Mouse (Mus musculus): ENCODE data around the gene Plin3. TPM values are rescaled to one million over a fixed set of nuclear protein-coding genes. Genes with fewer than 3 reads are reported as not detected.

The Plin3 gene
- polyA plus RNA-seq, 1 experiment from 2014 or later = 26.8 TPM

DNA sequence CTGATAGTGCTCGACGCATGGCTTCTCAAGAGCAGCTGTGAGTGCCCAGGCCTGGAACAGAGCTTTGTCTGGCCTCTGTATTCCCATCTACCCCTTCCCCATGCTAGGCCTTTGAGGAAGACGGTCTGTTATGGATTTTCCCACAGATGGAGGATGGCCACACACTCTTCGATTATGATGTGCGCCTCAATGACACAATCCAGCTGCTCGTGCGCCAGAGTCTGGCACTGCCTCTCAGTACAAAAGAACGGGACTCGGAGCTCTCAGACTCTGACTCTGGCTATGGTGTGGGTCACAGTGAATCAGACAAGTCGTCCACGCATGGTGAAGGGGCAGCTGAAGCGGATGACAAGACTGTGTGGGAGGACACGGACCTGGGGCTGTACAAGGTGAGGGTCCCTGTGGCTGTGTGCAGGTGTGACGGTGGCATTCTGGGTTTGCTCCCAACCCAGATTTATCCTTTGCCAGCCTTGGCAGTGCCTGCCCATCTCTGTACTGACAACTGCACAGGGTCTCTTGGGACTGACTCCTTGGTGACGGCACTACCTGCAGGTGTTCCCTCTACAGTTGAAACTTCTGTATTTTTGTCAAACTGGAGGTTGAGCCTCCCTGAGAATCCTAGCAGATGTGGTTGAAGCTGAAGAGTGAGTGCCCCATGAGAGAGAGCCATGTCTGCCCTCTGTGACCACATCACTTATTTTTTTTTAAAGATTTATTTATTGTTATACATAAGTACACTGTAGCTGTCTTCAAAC is 16.7 kb upstream of the Plin3 start:
- peaks cover 74% of the 10 kb centered on the region for H3K36me3 ChIP-seq (replicated peaks; ENCODE audit: insufficient read depth, low read length)
- 87% methylated on average over 15 of the region's 15 CpGs for WGBS (ENCODE audit: insufficient replicate concordance)
- no peaks in the 10 kb centered on the region for H3K9me3 ChIP-seq (ENCODE audit: low read length)
- peak; percentile 39 for ATAC-seq
- H3K4me3 ChIP-seq (ENCODE audit: low read depth, low read length) = no peak overlapping the region
- TF ChIP-seq CTCF (IDR thresholded peaks at IDR 0.05; ENCODE audit: low read depth) (no peak), EP300 (IDR thresholded peaks at IDR 0.05; ENCODE audit: low read depth) (no peak)
- H3K9ac ChIP-seq (replicated peaks) = no peak overlapping the region
- H3K4me2 ChIP-seq (ENCODE audit: low read depth, low read length) = no peak overlapping the region
- peak overlapping the region; percentile 50 for H3K27ac ChIP-seq (ENCODE audit: low read depth)
- no peak for DNase-seq
- peaks cover 27% of the 10 kb centered on the region for H3K4me1 ChIP-seq (ENCODE audit: insufficient read depth)
- H3K27me3 ChIP-seq (ENCODE audit: insufficient read depth, low read length) = no peaks in the 10 kb centered on the region

DNA sequence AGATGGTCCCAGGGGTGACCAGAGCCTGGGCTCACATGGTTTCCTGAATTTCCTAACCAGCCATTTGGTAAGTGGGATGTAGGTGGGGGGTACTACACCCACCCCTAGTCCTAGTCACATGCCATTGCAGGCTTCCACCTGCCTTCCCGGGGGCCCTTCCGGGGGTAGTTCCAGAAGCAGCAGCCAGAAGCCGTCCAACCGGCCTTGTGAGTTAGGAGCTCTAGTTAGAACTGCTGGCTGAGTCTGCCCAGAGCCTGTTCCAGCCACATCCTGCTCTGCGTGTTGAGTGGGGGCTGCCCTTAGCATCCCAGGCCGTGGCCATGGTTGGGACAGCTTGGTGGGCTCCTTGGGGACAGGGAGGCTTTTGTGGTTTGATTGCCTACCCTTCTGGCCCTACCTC is 15.4 kb upstream of the Plin3 start:
- H3K9me3 ChIP-seq (ENCODE audit: low read length) = no peaks in the 10 kb centered on the region
- 0 out of 2 replicates have a peak overlapping the region, but pooled peaks have one; percentile 22 for H3K27ac ChIP-seq (ENCODE audit: low read depth)
- no peak overlapping the region for H3K4me3 ChIP-seq (ENCODE audit: low read depth, low read length)
- ATAC-seq (no peak), DNase-seq (no peak)
- no peaks in the 10 kb centered on the region for H3K27me3 ChIP-seq (ENCODE audit: insufficient read depth, low read length)
- TF ChIP-seq CTCF (IDR thresholded peaks at IDR 0.05; ENCODE audit: low read depth) (no peak), EP300 (IDR thresholded peaks at IDR 0.05; ENCODE audit: low read depth) (no peak)
- no peak overlapping the region for H3K4me2 ChIP-seq (ENCODE audit: low read depth, low read length)
- WGBS (ENCODE audit: insufficient replicate concordance) = 76% methylated on average over 6 of the region's 6 CpGs
- peaks cover 33% of the 10 kb centered on the region for H3K4me1 ChIP-seq (ENCODE audit: insufficient read depth)
- no peak overlapping the region for H3K9ac ChIP-seq (replicated peaks)
- H3K36me3 ChIP-seq (replicated peaks; ENCODE audit: insufficient read depth, low read length) = peaks cover 66% of the 10 kb centered on the region

DNA sequence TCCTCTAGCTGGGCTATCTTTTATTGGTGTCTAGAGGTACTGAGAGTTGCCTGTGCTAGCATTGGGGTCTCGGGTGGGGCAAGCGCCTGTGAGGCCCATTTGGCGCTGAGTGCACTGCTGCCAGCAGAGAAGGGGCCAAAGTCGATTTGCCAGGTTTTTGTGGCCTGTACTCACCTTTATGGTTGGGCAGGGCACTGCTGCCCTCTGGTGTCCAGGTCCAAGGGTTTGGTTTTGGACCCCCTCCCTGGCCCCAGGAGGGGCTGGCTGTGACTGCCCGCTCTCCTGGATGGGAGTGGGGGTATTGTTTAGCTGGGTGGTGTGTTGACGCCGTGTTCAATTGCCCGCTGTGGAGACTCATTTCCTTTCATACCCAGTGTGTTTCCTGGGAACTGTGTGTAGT is 13.2 kb upstream of the Plin3 start:
- 72% methylated on average over 8 of the region's 8 CpGs for WGBS (ENCODE audit: insufficient replicate concordance)
- H3K9me3 ChIP-seq (ENCODE audit: low read length) = no peaks in the 10 kb centered on the region
- H3K4me3 ChIP-seq (ENCODE audit: low read depth, low read length) = peak overlapping the region; percentile 62; the same call in 1 of the 2 replicates
- ATAC-seq (no peak), DNase-seq (peak; percentile 57)
- H3K4me1 ChIP-seq (ENCODE audit: insufficient read depth) = peaks cover 45% of the 10 kb centered on the region
- peaks cover 47% of the 10 kb centered on the region for H3K36me3 ChIP-seq (replicated peaks; ENCODE audit: insufficient read depth, low read length)
- peak overlapping the region; percentile 88 for H3K4me2 ChIP-seq (ENCODE audit: low read depth, low read length)
- no peaks in the 10 kb centered on the region for H3K27me3 ChIP-seq (ENCODE audit: insufficient read depth, low read length)
- TF ChIP-seq EP300 (IDR thresholded peaks at IDR 0.05; ENCODE audit: low read depth) (no peak), CTCF (IDR thresholded peaks at IDR 0.05; ENCODE audit: low read depth) (peak; percentile 65)
- no peak overlapping the region for H3K27ac ChIP-seq (ENCODE audit: low read depth)
- no peak overlapping the region for H3K9ac ChIP-seq (replicated peaks)

DNA sequence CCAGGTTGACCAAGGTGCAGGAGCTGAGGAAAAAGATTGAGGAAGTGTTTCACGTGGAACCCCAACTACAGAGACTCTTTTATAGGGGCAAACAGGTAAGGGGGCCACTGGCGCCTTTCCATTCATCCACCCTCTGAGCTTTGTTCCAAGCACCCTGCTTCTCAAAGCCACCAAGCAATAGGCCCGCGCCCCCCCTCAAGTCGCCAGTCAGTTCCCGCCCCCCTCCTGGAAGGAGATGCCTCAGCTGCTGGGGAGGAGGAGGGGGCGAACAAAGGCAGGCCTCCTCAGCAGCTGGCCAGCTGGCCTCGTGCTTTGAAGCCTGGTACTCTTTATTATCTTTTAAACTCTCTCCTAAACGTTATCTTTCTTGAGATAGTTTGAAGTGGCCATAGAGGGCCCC is 12.5 kb upstream of the Plin3 start:
- Histone ChIP-seq H3K4me1 (ENCODE audit: insufficient read depth) (peaks cover 45% of the 10 kb centered on the region), H3K27me3 (ENCODE audit: insufficient read depth, low read length) (no peaks in the 10 kb centered on the region), H3K4me3 (ENCODE audit: low read depth, low read length) (peak overlapping the region; percentile 62), H3K9ac (replicated peaks) (peak overlapping the region; percentile 76), H3K4me2 (ENCODE audit: low read depth, low read length) (peak overlapping the region; percentile 88), H3K36me3 (replicated peaks; ENCODE audit: insufficient read depth, low read length) (peaks cover 40% of the 10 kb centered on the region), H3K9me3 (ENCODE audit: low read length) (no peaks in the 10 kb centered on the region), H3K27ac (ENCODE audit: low read depth) (peak overlapping the region; percentile 80)
- TF ChIP-seq CTCF (IDR thresholded peaks at IDR 0.05; ENCODE audit: low read depth) (no peak), EP300 (IDR thresholded peaks at IDR 0.05; ENCODE audit: low read depth) (no peak)
- 48% methylated on average over 9 of the region's 9 CpGs for WGBS (ENCODE audit: insufficient replicate concordance)
- DNase-seq (no peak), ATAC-seq (no peak)

DNA sequence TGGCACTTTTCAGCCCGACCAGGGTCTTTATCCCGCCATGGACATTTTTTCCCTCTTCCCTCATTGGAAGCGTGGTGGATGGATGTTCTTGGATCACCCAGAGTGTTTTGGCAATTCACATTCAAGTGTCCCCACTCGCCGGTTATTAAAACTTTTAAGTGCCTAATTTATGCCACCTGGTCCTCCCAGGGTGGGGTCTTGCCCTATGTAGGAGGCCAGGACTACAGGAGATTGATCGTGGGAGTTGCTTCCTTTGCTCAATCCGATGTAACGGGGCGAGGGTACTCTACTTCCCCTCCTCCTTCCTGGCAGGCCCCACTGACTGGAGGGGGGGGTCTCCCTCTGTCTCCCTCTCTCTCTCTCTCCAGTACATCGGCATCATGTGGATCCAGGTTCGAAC is 12.0 kb upstream of the Plin3 start:
- Histone ChIP-seq H3K4me1 (ENCODE audit: insufficient read depth) (peaks cover 45% of the 10 kb centered on the region), H3K27me3 (ENCODE audit: insufficient read depth, low read length) (no peaks in the 10 kb centered on the region), H3K27ac (ENCODE audit: low read depth) (peak overlapping the region; percentile 80), H3K36me3 (replicated peaks; ENCODE audit: insufficient read depth, low read length) (peaks cover 37% of the 10 kb centered on the region), H3K4me2 (ENCODE audit: low read depth, low read length) (peak overlapping the region; percentile 88), H3K9me3 (ENCODE audit: low read length) (no peaks in the 10 kb centered on the region), H3K4me3 (ENCODE audit: low read depth, low read length) (peak overlapping the region; percentile 62), H3K9ac (replicated peaks) (peak overlapping the region; percentile 76)
- 15% methylated on average over 11 of the region's 11 CpGs for WGBS (ENCODE audit: insufficient replicate concordance)
- no peak for TF ChIP-seq CTCF (IDR thresholded peaks at IDR 0.05; ENCODE audit: low read depth)
- TF ChIP-seq EP300 (IDR thresholded peaks at IDR 0.05; ENCODE audit: low read depth) = no peak
- ATAC-seq (no peak), DNase-seq (no peak)

DNA sequence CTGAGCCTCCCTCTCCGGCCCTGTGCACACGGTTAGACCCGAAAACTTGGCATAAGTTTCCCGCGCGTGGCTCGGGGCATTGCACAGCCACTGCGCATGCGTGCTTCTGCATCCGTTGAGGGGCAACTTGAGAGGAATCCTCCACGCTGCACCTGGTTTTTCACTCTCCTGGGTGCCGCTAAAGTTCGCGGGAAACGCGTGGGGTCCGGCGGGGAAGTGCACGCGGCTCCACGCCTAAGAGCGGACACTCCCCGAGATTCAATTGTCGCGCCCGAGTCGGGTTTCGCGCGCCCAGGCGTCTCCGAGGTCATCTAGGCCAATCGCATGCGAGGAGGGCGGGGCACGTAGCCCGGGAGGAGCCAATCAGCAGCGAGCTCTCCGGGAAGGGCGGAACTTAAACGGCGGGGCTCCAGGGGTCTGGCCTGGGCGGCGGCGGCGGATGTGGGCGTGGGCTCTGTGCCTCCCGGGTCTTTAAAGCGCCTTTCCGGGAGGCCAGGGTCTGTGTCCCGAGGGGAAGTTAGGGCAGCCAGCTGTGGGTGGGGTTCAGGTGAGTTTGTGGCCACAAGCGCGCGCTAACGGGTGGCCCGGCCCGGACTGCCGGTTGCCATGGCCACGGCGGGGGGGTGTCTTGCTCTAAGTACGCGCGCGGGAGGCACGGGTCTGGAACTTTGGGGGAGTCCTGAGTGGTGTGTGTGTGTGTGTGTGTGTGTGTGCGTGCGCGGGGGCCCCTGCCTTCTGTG is 11.3 kb upstream of the Plin3 start:
- Histone ChIP-seq H3K4me1 (ENCODE audit: insufficient read depth) (peaks cover 45% of the 10 kb centered on the region), H3K9me3 (ENCODE audit: low read length) (no peaks in the 10 kb centered on the region), H3K4me2 (ENCODE audit: low read depth, low read length) (peak overlapping the region; percentile 88), H3K36me3 (replicated peaks; ENCODE audit: insufficient read depth, low read length) (peaks cover 31% of the 10 kb centered on the region), H3K27ac (ENCODE audit: low read depth) (peak overlapping the region; percentile 80), H3K9ac (replicated peaks) (peak overlapping the region; percentile 76), H3K27me3 (ENCODE audit: insufficient read depth, low read length) (no peaks in the 10 kb centered on the region), H3K4me3 (ENCODE audit: low read depth, low read length) (peak overlapping the region; percentile 62)
- ATAC-seq (peak; percentile 87), DNase-seq (peak; percentile 98)
- under 1% methylated on average over 63 of the region's 68 CpGs for WGBS (ENCODE audit: insufficient replicate concordance)
- TF ChIP-seq CTCF (IDR thresholded peaks at IDR 0.05; ENCODE audit: low read depth) (no peak), EP300 (IDR thresholded peaks at IDR 0.05; ENCODE audit: low read depth) (no peak; the same call in 1 of the 2 replicates)

Measured in liver, postnatal 0 days (tissue).